Mouse (Mus musculus): ENCODE results near the gene Hoxa3. TPM values are rescaled to one million over a fixed set of nuclear protein-coding genes. Genes with fewer than 3 reads are reported as not detected.
A peak's percentile ranks its signal among the peaks of the same experiment; 100 is the strongest.

Gene Hoxa3
- polyA plus RNA-seq, 1 experiment from 2014 or later: 11.8 TPM

DNA sequence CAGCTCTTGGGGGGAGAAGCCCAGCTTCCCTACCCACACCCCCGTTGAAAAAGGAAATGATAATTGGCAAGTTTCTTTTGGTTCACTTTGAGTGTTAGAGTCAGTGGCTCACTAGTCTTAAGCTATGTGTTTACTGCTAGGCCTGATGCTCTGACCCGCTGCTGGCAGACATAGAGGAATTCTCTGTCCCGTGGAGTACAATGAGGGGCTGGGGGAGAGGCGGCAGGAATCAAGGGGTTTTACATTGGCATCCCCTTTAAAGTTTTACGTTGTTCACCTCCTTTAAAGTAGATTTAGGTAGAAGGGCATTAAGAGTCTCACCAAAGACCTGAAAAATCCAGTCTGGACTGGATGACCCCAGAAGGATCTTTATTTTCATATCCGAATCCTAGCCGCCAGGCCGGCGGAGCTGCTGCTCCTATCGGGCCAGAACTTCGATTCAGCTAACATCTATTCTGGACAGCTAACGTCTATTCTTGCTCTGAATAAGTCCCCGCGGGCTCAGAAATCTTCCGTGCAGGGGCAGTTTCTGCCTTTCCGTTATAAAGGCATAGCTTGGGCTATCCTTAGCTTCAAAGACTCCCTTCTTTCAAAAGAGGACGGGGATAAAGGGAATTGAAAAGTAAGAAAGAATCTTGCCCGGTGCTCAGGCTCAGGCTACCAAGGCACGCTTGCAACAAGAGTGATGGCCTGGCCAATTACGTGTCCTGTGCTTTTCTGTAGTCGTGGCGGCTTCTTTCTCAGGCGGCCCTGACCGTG is 39.1 kb upstream of the Hoxa3 start:
- peaks cover 42% of the 10 kb centered on the region for H3K4me1 ChIP-seq
- no peak for ATAC-seq (replicated peaks; ENCODE audit: low FRiP score)
- H3K4me2 ChIP-seq: peak overlapping the region; percentile 59
- peaks cover 78% of the 10 kb centered on the region for H3K27me3 ChIP-seq
- H3K9ac ChIP-seq: no peak overlapping the region
- no peaks in the 10 kb centered on the region for H3K9me3 ChIP-seq (replicated peaks)
- WGBS: 29% methylated on average over 24 of the region's 24 CpGs
- peak overlapping the region; percentile 36; the same call in 1 of the 2 replicates for H3K4me3 ChIP-seq (replicated peaks)
- no peaks in the 10 kb centered on the region for H3K36me3 ChIP-seq
- H3K27ac ChIP-seq: no peak overlapping the region

DNA sequence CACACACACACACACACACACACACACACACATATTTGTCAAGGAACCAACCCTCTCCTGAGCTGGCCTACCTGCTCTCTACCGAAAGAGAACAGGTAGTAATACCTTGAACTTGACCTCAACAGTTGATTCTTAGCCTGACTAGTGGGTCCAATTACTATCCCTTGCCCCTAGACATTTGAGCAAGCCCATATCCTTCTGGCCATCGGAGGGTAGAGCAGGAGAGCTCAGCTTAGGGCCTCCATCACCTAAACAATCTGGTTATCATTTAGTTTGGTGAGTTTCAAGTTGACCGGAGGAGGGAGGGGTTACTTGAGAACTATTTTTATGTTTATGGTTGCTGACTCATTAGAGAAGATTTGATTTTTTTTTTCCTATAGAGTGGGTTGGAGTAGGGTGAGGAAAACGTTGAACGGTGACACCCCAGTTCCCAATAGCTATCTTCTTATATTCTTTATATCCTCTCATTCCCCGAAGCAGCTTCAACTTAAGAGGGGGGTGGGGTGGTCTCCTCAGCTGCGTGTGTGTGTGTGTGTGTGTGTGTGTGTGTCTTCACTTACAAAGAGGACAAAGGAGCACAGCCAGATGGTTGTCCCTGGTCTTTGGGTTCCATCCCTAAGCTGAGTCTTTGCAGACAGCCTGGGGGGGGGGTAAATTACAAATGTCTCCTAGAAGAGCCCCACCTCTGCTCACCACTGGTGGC is 38.2 kb upstream of the Hoxa3 start:
- Histone ChIP-seq H3K9me3 (replicated peaks) (no peaks in the 10 kb centered on the region), H3K27me3 (peaks cover 71% of the 10 kb centered on the region), H3K27ac (no peak overlapping the region), H3K4me2 (no peak overlapping the region), H3K4me1 (peaks cover 44% of the 10 kb centered on the region), H3K4me3 (replicated peaks) (no peak overlapping the region), H3K36me3 (no peaks in the 10 kb centered on the region), H3K9ac (no peak overlapping the region)
- no peak for ATAC-seq (replicated peaks; ENCODE audit: low FRiP score)
- 40% methylated on average over 7 of the region's 7 CpGs for WGBS

DNA sequence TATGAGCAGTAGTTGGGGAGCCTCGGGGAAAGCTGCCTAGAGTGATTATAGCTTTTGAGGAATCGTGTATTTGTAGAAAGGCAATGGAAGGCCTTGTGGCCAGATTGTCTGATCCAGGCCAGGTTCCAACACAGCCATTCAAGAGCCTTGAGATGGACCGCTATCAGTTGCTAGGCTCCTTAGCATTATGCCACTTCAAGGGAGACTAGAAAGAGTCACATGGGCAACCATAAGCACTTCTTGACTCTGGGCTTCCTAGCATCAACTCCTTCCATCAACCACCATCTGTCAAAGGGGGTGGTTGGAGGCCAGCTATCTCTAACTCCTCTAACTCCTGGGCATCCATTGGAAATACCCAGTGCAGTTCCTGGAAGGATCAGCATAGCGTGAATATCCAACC is 36.7 kb upstream of the Hoxa3 start:
- peak overlapping the region; percentile 39 for H3K4me3 ChIP-seq (replicated peaks)
- no peak for ATAC-seq (replicated peaks; ENCODE audit: low FRiP score)
- no peaks in the 10 kb centered on the region for H3K36me3 ChIP-seq
- peak overlapping the region; percentile 74 for H3K4me2 ChIP-seq
- H3K9me3 ChIP-seq (replicated peaks): no peaks in the 10 kb centered on the region
- 32% methylated on average over 4 of the region's 4 CpGs for WGBS
- H3K4me1 ChIP-seq: peaks cover 47% of the 10 kb centered on the region
- H3K9ac ChIP-seq: 0 out of 2 replicates have a peak overlapping the region, but pooled peaks have one; percentile 42
- H3K27me3 ChIP-seq: peaks cover 58% of the 10 kb centered on the region
- H3K27ac ChIP-seq: peak overlapping the region; percentile 86; the same call in 1 of the 2 replicates

DNA sequence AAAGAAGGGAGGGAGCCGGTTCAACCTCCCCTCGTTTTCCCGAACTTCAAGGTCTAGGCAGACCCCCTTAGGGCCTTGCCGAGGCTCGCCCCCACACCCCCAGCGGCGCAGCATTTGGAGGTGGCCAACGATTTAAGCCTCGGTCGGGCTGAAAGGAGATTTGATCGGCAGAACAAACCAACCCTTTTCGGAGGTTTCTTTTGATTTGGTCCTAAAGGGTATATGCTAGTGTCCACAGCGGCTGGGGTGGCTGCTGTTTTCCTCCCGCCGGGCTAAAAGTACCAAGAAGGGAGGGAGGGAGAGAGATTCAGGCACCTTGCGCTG is 36.2 kb upstream of the Hoxa3 start:
- WGBS: 5% methylated on average over 16 of the region's 16 CpGs
- peak overlapping the region; percentile 39 for H3K4me3 ChIP-seq (replicated peaks)

DNA sequence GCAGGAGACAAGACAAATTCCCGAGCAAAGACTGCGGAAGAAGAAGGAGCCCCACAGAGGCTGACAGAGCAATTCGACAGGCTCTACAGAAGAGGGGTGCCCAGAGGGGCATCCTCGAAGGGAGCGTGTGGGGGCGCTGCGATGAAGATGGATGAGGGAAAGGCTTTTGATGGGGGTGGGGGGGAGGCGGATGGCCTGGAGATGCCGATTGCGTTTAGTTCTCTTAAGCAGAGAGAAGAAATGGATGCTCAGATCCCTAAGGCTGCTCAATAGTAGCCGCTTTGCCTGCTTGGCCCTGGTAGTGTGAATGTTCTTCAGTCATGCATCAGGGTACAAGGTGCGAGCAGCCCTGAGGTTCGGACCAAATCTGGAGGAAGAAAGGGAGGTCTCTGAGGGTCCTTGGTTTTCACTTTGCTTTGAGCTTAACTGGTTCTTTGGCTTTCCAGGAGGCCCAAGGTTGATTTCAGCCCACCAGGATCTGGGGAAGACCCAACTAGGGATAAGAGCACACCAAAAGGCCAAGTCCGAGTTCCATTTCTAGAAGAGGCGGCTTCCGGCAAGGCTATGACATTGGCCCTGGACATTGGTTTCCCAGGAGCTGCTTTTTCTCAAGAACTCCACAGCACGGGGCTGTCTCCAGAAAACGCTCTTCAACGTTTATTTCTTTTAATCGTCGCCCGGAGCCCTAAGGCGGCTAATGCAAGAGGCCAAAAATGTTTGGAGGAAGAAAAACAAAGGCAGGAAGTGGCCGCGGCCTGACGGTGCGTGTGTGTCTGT is 35.7 kb upstream of the Hoxa3 start:
- Histone ChIP-seq H3K27ac (peak overlapping the region; percentile 86), H3K9ac (peak overlapping the region; percentile 42), H3K4me1 (peaks cover 43% of the 10 kb centered on the region), H3K36me3 (no peaks in the 10 kb centered on the region), H3K4me2 (peak overlapping the region; percentile 74), H3K27me3 (peaks cover 52% of the 10 kb centered on the region), H3K9me3 (replicated peaks) (no peaks in the 10 kb centered on the region), H3K4me3 (replicated peaks) (peak overlapping the region; percentile 39)
- ATAC-seq (replicated peaks; ENCODE audit: low FRiP score): no peak
- WGBS: 5% methylated on average over 27 of the region's 27 CpGs

More for the DNA sequence above, 36.2 kb upstream of the Hoxa3 start:
- Histone ChIP-seq H3K27ac (peak overlapping the region; percentile 86), H3K4me2 (peak overlapping the region; percentile 74), H3K36me3 (no peaks in the 10 kb centered on the region), H3K27me3 (peaks cover 57% of the 10 kb centered on the region), H3K9me3 (replicated peaks) (no peaks in the 10 kb centered on the region), H3K9ac (peak overlapping the region; percentile 42), H3K4me1 (peaks cover 47% of the 10 kb centered on the region)
- no peak for ATAC-seq (replicated peaks; ENCODE audit: low FRiP score)

DNA sequence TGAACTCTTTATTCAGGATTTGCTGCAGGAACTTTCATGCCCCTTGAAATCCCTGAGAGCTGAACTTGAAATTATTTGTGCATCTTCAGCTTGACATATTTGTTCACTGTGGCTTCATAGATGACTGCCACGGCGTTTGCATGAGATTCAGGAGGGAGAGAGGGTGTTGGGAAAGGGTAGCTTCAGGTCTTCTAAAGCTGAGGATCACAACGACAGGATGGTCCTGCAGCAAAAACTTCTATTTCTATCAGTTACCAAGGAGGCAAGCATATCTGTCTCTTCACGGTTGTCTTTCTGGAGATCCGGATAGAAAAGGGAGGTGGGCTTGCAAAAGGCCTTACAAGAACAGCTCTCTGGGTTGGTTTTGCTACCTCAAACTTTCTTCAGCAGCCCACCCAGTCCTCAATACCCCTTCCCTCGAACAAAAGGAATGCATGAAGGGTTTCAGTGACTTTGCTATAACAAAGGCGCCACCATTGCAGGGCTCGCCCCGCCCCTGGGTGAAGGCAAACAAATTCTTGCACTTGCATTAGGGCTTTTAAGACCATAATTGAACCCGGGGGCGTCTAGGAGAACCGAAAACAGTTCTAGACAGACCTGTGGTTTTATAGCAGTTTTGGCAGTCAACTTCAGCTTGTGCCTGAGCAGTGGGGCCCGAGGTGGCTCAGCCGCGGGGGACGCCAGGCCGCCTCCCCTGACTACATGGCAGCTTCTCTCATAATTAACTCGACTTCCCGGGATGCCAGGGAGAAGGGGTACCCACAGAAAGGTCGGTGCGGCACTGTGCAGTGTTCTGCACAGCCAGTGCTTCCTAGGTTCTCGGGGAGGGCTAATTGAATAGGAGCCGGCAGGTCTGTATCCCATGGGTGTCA is 34.9 kb upstream of the Hoxa3 start:
- Histone ChIP-seq H3K9ac (peak overlapping the region; percentile 42), H3K27ac (peak overlapping the region; percentile 86), H3K4me3 (replicated peaks) (peak overlapping the region; percentile 39), H3K9me3 (replicated peaks) (no peaks in the 10 kb centered on the region), H3K4me2 (peak overlapping the region; percentile 74), H3K27me3 (peaks cover 53% of the 10 kb centered on the region), H3K36me3 (no peaks in the 10 kb centered on the region), H3K4me1 (peaks cover 43% of the 10 kb centered on the region)
- no peak for ATAC-seq (replicated peaks; ENCODE audit: low FRiP score)
- 5% methylated on average over 23 of the region's 23 CpGs for whole genome bisulfite sequencing

DNA sequence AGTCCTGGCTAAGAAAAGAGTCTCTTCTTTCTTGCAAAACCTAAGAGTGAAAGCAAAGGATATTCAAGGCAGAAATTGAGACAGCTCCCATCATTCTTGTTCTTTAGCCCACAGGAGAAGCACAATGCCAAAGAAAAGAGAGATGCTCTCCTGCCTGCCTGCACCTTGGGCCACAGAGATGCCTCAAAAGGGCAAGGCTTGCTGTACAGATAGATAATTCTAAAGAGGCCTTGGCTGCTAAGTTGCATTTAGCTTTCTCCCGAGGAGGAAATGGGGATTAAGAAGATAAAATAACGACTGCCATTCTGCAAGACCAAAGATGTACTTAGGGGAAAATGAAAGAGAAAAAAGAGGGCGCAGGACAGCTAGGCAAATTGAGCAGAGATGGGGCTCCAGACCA is 33.8 kb upstream of the Hoxa3 start:
- no peaks in the 10 kb centered on the region for H3K9me3 ChIP-seq (replicated peaks)
- ATAC-seq (replicated peaks; ENCODE audit: low FRiP score): no peak
- H3K9ac ChIP-seq: peak overlapping the region; percentile 81
- peaks cover 45% of the 10 kb centered on the region for H3K27me3 ChIP-seq
- H3K4me1 ChIP-seq: peaks cover 44% of the 10 kb centered on the region
- WGBS: 7% methylated on average over 3 of the region's 3 CpGs
- peak overlapping the region; percentile 74 for H3K4me3 ChIP-seq (replicated peaks)
- H3K36me3 ChIP-seq: no peaks in the 10 kb centered on the region
- peak overlapping the region; percentile 95 for H3K27ac ChIP-seq
- H3K4me2 ChIP-seq: peak overlapping the region; percentile 74

DNA sequence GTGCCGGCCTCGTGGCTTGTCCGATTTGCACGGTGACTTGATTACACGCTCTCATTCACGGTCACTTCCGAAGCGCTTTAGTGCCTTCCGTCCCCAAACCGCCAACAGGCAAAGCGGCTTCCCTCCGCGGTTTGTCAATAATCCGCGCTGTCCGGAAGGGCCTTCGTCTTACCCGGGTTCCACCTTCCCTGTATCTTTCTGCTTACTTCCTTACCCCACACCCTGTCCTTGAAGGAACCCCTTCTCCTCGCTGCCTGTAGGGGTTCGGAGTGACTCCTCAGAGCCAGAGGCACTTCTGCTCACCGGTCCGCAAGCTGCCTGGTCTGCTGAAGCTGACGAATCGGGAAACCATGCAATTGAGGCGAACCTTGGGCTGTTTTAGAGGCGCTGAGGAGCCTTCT is 33.3 kb upstream of the Hoxa3 start:
- peak overlapping the region; percentile 81 for H3K9ac ChIP-seq
- ATAC-seq (replicated peaks; ENCODE audit: low FRiP score): no peak
- H3K36me3 ChIP-seq: no peaks in the 10 kb centered on the region
- H3K27me3 ChIP-seq: peaks cover 44% of the 10 kb centered on the region
- H3K4me3 ChIP-seq (replicated peaks): peak overlapping the region; percentile 74
- H3K4me2 ChIP-seq: peak overlapping the region; percentile 74
- no peaks in the 10 kb centered on the region for H3K9me3 ChIP-seq (replicated peaks)
- H3K4me1 ChIP-seq: peaks cover 49% of the 10 kb centered on the region
- H3K27ac ChIP-seq: peak overlapping the region; percentile 95
- under 1% methylated on average over 26 of the region's 26 CpGs for WGBS

DNA sequence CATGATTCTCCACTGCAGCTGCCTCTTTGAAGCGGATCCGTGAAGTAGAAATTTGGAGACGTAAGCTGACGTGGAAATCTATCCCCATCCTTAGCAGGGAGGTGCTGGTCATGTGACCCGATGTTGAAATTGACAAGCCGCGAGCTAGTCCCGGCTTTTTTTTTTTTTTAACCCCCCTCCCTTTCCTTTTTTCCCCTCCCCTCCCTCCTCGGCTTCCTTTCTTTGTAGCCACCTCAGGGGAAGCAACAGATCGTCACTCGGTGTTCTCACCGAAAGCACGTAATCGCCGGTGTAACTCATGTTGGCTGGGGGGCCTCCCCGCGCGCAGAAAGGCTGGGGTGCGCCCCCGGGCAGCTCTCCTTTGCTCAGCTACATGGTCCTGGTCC is 32.6 kb upstream of the Hoxa3 start, which contains the start of gene Hoxa11:
Gene Hoxa11 (minus strand): TSS at position 54 of the 386 bp plus-strand sequence.
- H3K36me3 ChIP-seq: no peaks in the 10 kb centered on the region
- H3K27ac ChIP-seq: peak within 1 kb of the TSS; percentile 95
- ATAC-seq (replicated peaks; ENCODE audit: low FRiP score): peak; percentile 44
- H3K9me3 ChIP-seq (replicated peaks): no peaks in the 10 kb centered on the region
- peaks cover 56% of the 10 kb centered on the region for H3K4me1 ChIP-seq
- H3K4me3 ChIP-seq (replicated peaks): peak within 1 kb of the TSS; percentile 74
- H3K4me2 ChIP-seq: peak within 1 kb of the TSS; percentile 74
- H3K27me3 ChIP-seq: peaks cover 39% of the 10 kb centered on the region
- H3K9ac ChIP-seq: peak within 1 kb of the TSS; percentile 81
- under 1% methylated on average over 20 of the region's 20 CpGs for WGBS

DNA sequence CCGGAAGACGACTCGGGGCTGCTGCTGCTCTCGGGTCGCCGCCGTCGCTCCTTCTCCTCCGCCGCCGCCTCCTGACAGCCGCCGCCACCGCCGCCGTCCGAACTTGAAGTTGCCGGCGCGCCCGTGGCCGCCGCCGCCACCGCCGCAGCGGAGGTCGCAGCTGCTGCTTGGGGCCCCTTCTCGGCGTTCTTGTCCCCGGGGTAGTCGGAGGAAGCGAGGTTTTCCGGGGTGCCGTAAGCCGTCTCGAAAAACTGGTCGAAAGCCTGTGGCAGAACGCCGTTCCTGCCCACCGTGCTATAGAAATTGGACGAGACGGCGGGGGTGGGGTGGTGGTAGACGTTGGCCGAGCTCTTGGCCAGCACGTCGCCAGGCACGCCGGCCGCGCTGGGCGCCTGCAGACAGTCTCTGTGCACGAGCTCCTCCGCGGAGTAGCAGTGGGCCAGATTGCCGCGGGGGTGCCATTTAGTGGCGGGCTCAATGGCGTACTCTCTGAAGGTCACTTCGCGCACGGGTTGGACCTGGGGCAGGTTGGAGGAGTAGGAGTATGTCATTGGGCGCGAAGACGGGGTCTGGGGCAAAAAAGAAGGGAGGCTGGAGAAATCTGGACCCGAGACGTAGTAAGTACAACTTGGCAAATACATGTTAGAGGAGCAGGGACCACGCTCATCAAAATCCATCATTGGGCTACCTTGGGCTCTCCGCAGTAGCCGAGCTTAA is 32.1 kb upstream of the Hoxa3 start:
- Histone ChIP-seq H3K9ac (peak overlapping the region; percentile 81), H3K27ac (peak overlapping the region; percentile 95), H3K36me3 (no peaks in the 10 kb centered on the region), H3K4me3 (replicated peaks) (peak overlapping the region; percentile 74), H3K27me3 (peaks cover 35% of the 10 kb centered on the region), H3K4me2 (peak overlapping the region; percentile 74), H3K9me3 (replicated peaks) (no peaks in the 10 kb centered on the region), H3K4me1 (peaks cover 61% of the 10 kb centered on the region)
- 0 out of 2 replicates have a peak, but pooled peaks have one; percentile 5 for ATAC-seq (replicated peaks; ENCODE audit: low FRiP score)
- under 1% methylated on average over 71 of the region's 71 CpGs for WGBS

All from kidney, embryonic 15.5 days (tissue).